In the genomic region with DNA sequence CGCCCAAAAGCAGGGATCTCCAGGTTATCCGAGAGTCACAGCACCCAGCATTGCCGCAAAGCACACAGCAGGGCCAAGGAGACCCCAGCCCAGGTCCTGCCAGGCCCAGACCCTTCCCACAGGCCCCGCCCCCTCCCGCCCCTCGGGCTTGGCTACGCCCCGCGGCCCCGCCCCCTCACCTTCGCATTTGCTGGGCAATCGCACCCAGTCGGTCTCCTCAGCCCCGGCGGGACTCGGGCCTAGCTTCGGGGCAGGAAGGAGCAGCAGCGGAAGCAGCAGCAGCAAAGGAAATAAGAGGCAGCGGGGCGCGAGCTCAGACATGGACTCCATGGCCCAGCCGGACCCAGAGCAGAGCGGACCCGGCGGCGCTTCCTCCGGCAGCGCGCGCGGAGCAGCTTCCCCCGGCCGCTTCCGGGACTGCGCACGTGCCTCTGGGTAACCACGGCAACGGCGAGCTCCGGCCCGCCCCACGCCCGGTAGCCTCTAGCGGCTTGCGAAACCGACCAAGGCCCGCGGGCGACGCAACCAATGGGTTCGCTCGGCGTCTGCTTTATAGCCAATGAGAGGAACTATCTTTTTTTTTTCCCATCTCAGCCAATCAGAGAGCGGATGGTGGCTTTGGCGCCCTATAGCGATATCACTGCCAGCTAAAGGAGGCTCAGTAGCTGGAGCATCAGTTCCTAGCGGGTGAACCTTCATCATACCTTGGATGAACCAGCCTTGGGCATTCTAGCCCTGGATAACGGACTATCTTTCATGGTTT, we compare ENCODE assay signal across 8 mouse cellular contexts. TPM values are rescaled to one million over a fixed set of nuclear protein-coding genes. Genes with fewer than 3 reads are reported as not detected.
A peak's percentile ranks its signal among the peaks of the same experiment; 100 is the strongest.
DNase-seq lines count a peak whose midpoint lies in the region; ATAC-seq lines count a peak whose summit lies in the region.

A gene (minus strand): TSS at position 421 of the 763 bp plus-strand sequence.

- peak; percentile 99 for ATAC-seq in hindbrain, embryonic 15.5 days (ENCODE audit: low FRiP score, low read depth)

- H3K27ac ChIP-seq in hindbrain, embryonic 15.5 days (replicated peaks) = peak within 1 kb of the TSS; percentile 92

- H3K36me3 ChIP-seq in hindbrain, embryonic 15.5 days = 0 out of 2 replicates have a peak, but pooled peaks cover 1% of the 10 kb centered on the region

- peak; percentile 99 for DNase-seq in R1 (ENCODE audit: low read depth, low spot score)
- DNase-seq in cerebellum, postnatal 25 days = peak; percentile 97 to 98
- DNase-seq in frontal cortex, postnatal 36 days (ENCODE audit: low spot score in 2 of 2) = peak; percentile 96 to 98
- peak; percentile 96 for DNase-seq in left cerebral cortex, adult 11 months (ENCODE audit: low spot score)
- DNase-seq in lung, postnatal 4 days = peak; percentile 98 to 100
- DNase-seq in retina, postnatal 7 days (ENCODE audit: low read depth, low spot score) = peak; percentile 95
- DNase-seq in urinary bladder, adult 2 months (ENCODE audit: low spot score) = peak; percentile 86

- 0% methylated on average over 54 of the region's 58 CpGs for WGBS in hindbrain, embryonic 15.5 days

- H3K4me1 ChIP-seq in hindbrain, embryonic 15.5 days (replicated peaks) = peaks cover 22% of the 10 kb centered on the region

- H3K4me2 ChIP-seq in hindbrain, embryonic 15.5 days = peak within 1 kb of the TSS; percentile 79

- H3K27me3 ChIP-seq in hindbrain, embryonic 15.5 days = no peaks in the 10 kb centered on the region

- H3K9ac ChIP-seq in hindbrain, embryonic 15.5 days = peak within 1 kb of the TSS; percentile 76

- H3K4me3 ChIP-seq in hindbrain, embryonic 15.5 days = peak within 1 kb of the TSS; percentile 77

- H3K9me3 ChIP-seq in hindbrain, embryonic 15.5 days = no peaks in the 10 kb centered on the region

RNA-seq across cellular contexts. Expression of the gene that starts here (rescaled TPM):
- 67.2 and 73.5 TPM in 2 replicates for polyA plus RNA-seq in hindbrain, embryonic 15.5 days (2015; fragmentation: Nextera tagmentation; extraction: Ambion mirVana)
- polyA plus RNA-seq in urinary bladder, adult 2 months (2012; rRNA removed) = 64.3 and 66.7 TPM in 2 replicates

Comparison
In these comparisons a context has a peak if more than half of its experiments do, and no peak if none do; other contexts are left out.
1. Peak in every context shown above with its lines: DNase-seq, ATAC-seq, H3K4me3 ChIP-seq and H3K27ac ChIP-seq.